Mouse (Mus musculus) myocyte (in vitro differentiated cells): Measurements from ENCODE around the gene Avpi1.

Source experiments
- CEBPB ChIP-seq: IDR thresholded peaks from 2 replicates; pipeline ENCODE4 v1.6.1; 2011; ENCODE audit warnings: mild to moderate bottlenecking, moderate library complexity; ENCODE audit not compliant: poor library complexity, insufficient read depth, severe bottlenecking
- E2F4 ChIP-seq: IDR thresholded peaks from one replicate; pipeline ENCODE4 v1.6.1; 2011; ENCODE audit warnings: mild to moderate bottlenecking, control low read depth, moderate library complexity; ENCODE audit not compliant: insufficient read depth
- MAX ChIP-seq: IDR thresholded peaks from one replicate; pipeline ENCODE4 v1.6.1; 2011; ENCODE audit warnings: low read depth, mild to moderate bottlenecking, control low read depth
- MYOD1 ChIP-seq, 3 experiments: IDR thresholded peaks; one replicate each; pipeline ENCODE4 v1.6.1; 2011; ENCODE audit warnings: control low read depth in 2 of 3, low read depth in 2 of 3, mild to moderate bottlenecking in 2 of 3, moderate library complexity in 1 of 3; ENCODE audit not compliant: insufficient read length in 2 of 3, control insufficient read depth in 1 of 3
- MYOG ChIP-seq, 3 experiments: IDR thresholded peaks; one replicate each; pipeline ENCODE4 v1.6.1; 2011; ENCODE audit warnings: control low read depth in 2 of 3, low read depth in 2 of 3, mild to moderate bottlenecking in 2 of 3; ENCODE audit not compliant: insufficient read length in 2 of 3, control insufficient read depth in 1 of 3, insufficient read depth in 1 of 3
- POLR2A ChIP-seq: IDR thresholded peaks from one replicate; pipeline ENCODE4 v1.6.1; 2011; ENCODE audit warnings: low read depth, mild to moderate bottlenecking, control low read depth, moderate library complexity; ENCODE audit not compliant: insufficient read length
- POLR2AphosphoS2 ChIP-seq: IDR thresholded peaks from one replicate; pipeline ENCODE4 v1.6.1; 2011; ENCODE audit warnings: low read depth, control low read depth; ENCODE audit not compliant: insufficient read length
- REST ChIP-seq: IDR thresholded peaks from one replicate; pipeline ENCODE4 v1.6.1; 2011; ENCODE audit warnings: mild to moderate bottlenecking, control low read depth, moderate library complexity; ENCODE audit not compliant: insufficient read depth, insufficient read length
- SRF ChIP-seq: IDR thresholded peaks from one replicate; pipeline ENCODE4 v1.6.1; 2011; ENCODE audit warnings: low read depth; ENCODE audit not compliant: control insufficient read depth, insufficient read length
- TCF12 ChIP-seq: IDR thresholded peaks from one replicate; pipeline ENCODE4 v1.6.1; 2011; ENCODE audit warnings: mild to moderate bottlenecking, control low read depth; ENCODE audit not compliant: poor library complexity, insufficient read depth, severe bottlenecking
- TCF3 ChIP-seq: IDR thresholded peaks from one replicate; pipeline ENCODE4 v1.6.1; 2011; ENCODE audit warnings: low read depth, control low read depth; ENCODE audit not compliant: insufficient read length
- USF1 ChIP-seq: IDR thresholded peaks from one replicate; pipeline ENCODE4 v1.6.1; 2011; ENCODE audit warnings: low read depth, mild to moderate bottlenecking, control low read depth, moderate library complexity

DNA sequence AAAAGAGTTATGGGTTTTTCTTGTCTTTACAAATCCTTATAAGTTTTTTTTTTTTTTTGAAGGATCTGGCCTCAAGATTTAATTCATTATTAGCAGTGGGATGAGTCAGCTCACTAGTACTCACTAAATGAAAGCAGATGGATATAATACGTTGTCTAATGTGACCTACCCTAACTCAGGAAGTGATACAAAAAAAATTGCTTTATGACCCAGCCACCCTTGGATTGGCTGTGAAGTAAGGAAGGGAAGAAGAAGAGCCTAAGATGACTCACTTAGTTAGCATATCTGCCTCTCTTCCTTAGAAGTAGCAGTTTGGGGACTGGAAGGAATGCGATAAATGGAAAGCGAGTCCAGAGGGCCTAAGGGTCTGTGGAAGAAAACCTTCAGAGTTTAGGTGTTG, 29.5 kb downstream of the Avpi1 start:
- TF ChIP-seq POLR2A = no peak
- TF ChIP-seq E2F4 = no peak
- TF ChIP-seq MAX = no peak
- no peak for TF ChIP-seq CEBPB
- no peak for TF ChIP-seq SRF
- no peak for TF ChIP-seq MYOD1 (IDR thresholded peaks at IDR 0.05; ENCODE audit: control insufficient read depth in 1 of 3, insufficient read length in 2 of 3, low read depth in 2 of 3)
- TF ChIP-seq USF1 = no peak
- TF ChIP-seq TCF12 = no peak
- no peak for TF ChIP-seq REST
- TF ChIP-seq POLR2AphosphoS2 = no peak
- no peak for TF ChIP-seq MYOG (IDR thresholded peaks at IDR 0.05; ENCODE audit: control insufficient read depth in 1 of 3, insufficient read depth in 1 of 3, insufficient read length in 2 of 3, low read depth in 2 of 3)
- no peak for TF ChIP-seq TCF3
